Mouse (Mus musculus): ENCODE measurements around the gene Adgrl4. TPM values are rescaled to one million over a fixed set of nuclear protein-coding genes. Genes with fewer than 3 reads are reported as not detected.

Adgrl4 gene
- polyA plus RNA-seq (2017; shearing (Covaris generic)): not detected

GRCm38 (mm10) chr3:151437693-151438092 is at the start of gene Adgrl4:
Adgrl4 (plus strand) TSS chr3:151437887.

